Mouse (Mus musculus): Measurements from ENCODE around the gene Tedc1. TPM values are rescaled to one million over a fixed set of nuclear protein-coding genes. Genes with fewer than 3 reads are reported as not detected.
"Not testable (repeated sequence)": the region's sequence is repeated elsewhere in the genome, so short reads cannot be mapped to it uniquely, and the experiment has no call there.

Tedc1 gene
- polyA plus RNA-seq, 1 experiment from 2014 or later = 25.5 TPM

DNA sequence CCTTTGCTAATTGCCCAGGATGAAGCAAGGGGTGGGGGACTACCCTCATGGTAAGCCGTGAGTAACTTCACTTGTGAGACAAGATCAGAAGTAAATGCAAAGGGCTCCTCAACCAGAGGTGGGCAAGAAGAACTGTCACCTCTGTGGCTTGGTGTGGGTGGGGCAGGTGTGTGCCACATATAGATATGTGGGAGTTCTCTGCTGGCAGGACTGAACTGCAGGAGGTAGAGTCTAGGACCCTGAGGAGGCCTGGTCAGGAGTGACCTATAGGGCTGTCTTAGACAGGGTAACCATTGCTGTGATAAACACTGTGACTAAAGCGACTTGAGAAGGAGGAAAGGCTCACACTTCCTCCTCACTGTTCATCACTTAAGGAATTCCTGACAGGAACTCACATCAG, 37.2 kb downstream of the Tedc1 start:
- 50% methylated on average over 2 of the region's 2 CpGs for WGBS
- Histone ChIP-seq H3K27me3 (replicated peaks) (0 out of 2 replicates have a peak, but pooled peaks cover 3% of the 10 kb centered on the region), H3K27ac (no peak overlapping the region), H3K9ac (no peak overlapping the region), H3K4me1 (replicated peaks) (no peaks in the 10 kb centered on the region), H3K4me3 (replicated peaks) (no peak overlapping the region), H3K9me3 (no peaks in the 10 kb centered on the region), H3K4me2 (replicated peaks) (no peak overlapping the region), H3K36me3 (0 out of 2 replicates have a peak, but pooled peaks cover 1% of the 10 kb centered on the region)
- no peak for ATAC-seq

GRCm38 (mm10) chr12:113199132-113199531, 42.9 kb downstream of the Tedc1 start:
- WGBS = 95% methylated on average over 3 of the region's 6 CpGs
- H3K4me3 ChIP-seq (replicated peaks) = not testable (repeated sequence)

DNA sequence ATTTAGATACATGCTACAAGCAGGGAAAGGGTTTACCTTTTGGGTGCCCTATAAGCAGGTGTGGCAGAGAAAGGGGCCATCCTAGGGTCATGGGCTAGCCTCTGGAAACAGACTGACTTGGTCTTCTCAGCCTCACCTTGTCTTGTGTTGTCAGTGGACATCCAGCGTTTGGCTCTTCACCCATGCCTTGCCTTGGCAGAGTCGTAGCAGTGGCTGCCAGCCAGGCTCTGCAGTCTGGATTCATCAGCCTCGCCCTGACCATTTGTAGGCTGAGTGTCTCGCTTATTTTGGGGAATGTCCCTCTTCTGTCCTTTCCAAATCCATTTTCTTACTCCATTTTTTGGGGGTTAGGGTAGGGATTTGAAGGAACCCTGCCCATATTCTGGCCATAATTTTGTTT, 45.1 kb downstream of the Tedc1 start:
- no peaks in the 10 kb centered on the region for H3K9me3 ChIP-seq
- H3K27me3 ChIP-seq (replicated peaks) = no peaks in the 10 kb centered on the region
- H3K4me1 ChIP-seq (replicated peaks) = no peaks in the 10 kb centered on the region
- no peak overlapping the region for H3K4me2 ChIP-seq (replicated peaks)
- H3K36me3 ChIP-seq = no peaks in the 10 kb centered on the region
- ATAC-seq = no peak
- WGBS = 91% methylated on average over 4 of the region's 4 CpGs
- no peak overlapping the region for H3K9ac ChIP-seq
- no peak overlapping the region for H3K4me3 ChIP-seq (replicated peaks)
- no peak overlapping the region for H3K27ac ChIP-seq

More at GRCm38 (mm10) chr12:113199132-113199531, 42.9 kb downstream of the Tedc1 start:
- not testable (repeated sequence) for ATAC-seq; H3K27me3 ChIP-seq (replicated peaks); H3K4me1 ChIP-seq (replicated peaks); H3K27ac ChIP-seq; H3K9me3 ChIP-seq; H3K36me3 ChIP-seq; H3K4me2 ChIP-seq (replicated peaks); H3K9ac ChIP-seq

GRCm38 (mm10) chr12:113202008-113202407, 45.8 kb downstream of the Tedc1 start:
- H3K4me1 ChIP-seq (replicated peaks) = no peaks in the 10 kb centered on the region
- no peak overlapping the region for H3K4me2 ChIP-seq (replicated peaks)
- no peak overlapping the region for H3K4me3 ChIP-seq (replicated peaks)
- H3K9me3 ChIP-seq = no peaks in the 10 kb centered on the region
- no peaks in the 10 kb centered on the region for H3K36me3 ChIP-seq
- no peak overlapping the region for H3K9ac ChIP-seq
- H3K27me3 ChIP-seq (replicated peaks) = no peaks in the 10 kb centered on the region
- H3K27ac ChIP-seq = no peak overlapping the region
- ATAC-seq = no peak

GRCm38 (mm10) chr12:113203522-113203921, 47.3 kb downstream of the Tedc1 start:
- Histone ChIP-seq H3K36me3 (no peaks in the 10 kb centered on the region), H3K27ac (no peak overlapping the region), H3K27me3 (replicated peaks) (no peaks in the 10 kb centered on the region), H3K9ac (no peak overlapping the region), H3K4me1 (replicated peaks) (no peaks in the 10 kb centered on the region), H3K4me2 (replicated peaks) (no peak overlapping the region), H3K4me3 (replicated peaks) (no peak overlapping the region), H3K9me3 (no peaks in the 10 kb centered on the region)
- no peak for ATAC-seq
- 81% methylated on average over 7 of the region's 7 CpGs for WGBS

GRCm38 (mm10) chr12:113205251-113205942, 49.2 kb downstream of the Tedc1 start:
- H3K9me3 ChIP-seq = no peaks in the 10 kb centered on the region
- 86% methylated on average over 7 of the region's 7 CpGs for WGBS
- no peaks in the 10 kb centered on the region for H3K27me3 ChIP-seq (replicated peaks)
- H3K27ac ChIP-seq = no peak overlapping the region
- no peaks in the 10 kb centered on the region for H3K36me3 ChIP-seq
- no peaks in the 10 kb centered on the region for H3K4me1 ChIP-seq (replicated peaks)
- no peak for ATAC-seq
- H3K4me3 ChIP-seq (replicated peaks) = no peak overlapping the region
- no peak overlapping the region for H3K4me2 ChIP-seq (replicated peaks)
- H3K9ac ChIP-seq = no peak overlapping the region

GRCm38 (mm10) chr12:113207737-113208136, 51.5 kb downstream of the Tedc1 start:
- Histone ChIP-seq H3K27me3 (replicated peaks) (no peaks in the 10 kb centered on the region), H3K4me3 (replicated peaks) (no peak overlapping the region), H3K9ac (no peak overlapping the region), H3K9me3 (no peaks in the 10 kb centered on the region), H3K36me3 (no peaks in the 10 kb centered on the region), H3K4me2 (replicated peaks) (no peak overlapping the region), H3K4me1 (replicated peaks) (no peaks in the 10 kb centered on the region), H3K27ac (no peak overlapping the region)
- 76% methylated on average over 6 of the region's 6 CpGs for WGBS
- no peak for ATAC-seq

DNA sequence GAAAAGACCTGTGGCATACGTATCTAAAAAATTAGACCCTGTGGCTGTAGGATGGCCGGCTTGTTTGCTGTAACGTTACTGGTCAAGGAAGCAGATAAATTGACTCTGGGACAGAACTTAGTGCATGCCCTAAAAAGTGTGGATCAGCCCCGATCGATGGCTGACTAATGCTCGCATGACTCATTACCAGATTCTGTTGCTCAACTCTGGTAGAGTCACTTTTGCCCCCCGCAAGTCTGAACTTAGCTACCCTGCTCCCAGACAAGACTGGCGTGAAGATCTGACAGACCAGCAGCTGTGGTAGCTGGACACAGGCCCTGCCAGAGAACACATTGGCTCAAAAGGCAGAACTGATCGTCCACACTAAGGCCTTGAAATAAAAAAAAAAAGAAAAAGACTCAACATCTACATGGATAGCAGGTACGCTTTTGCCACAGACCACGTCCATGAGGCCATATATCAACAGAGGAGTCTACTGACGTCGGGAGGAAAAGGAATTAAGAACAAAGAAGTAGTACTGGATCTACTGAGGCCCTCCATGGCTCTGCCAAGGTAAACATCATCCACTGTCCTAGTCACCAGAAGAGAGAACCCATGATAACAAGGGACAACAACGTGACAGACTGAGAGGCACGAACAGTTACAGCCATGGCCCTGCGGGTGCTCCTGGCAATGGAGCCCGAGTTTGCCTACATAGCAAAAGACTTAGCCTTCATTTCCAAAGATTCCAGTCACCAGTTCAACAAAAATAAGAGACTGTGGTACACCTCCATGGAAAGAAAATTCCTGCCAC, 54.6 kb downstream of the Tedc1 start:
- no peaks in the 10 kb centered on the region for H3K9me3 ChIP-seq
- no peak overlapping the region for H3K9ac ChIP-seq
- H3K27ac ChIP-seq = no peak overlapping the region
- H3K4me2 ChIP-seq (replicated peaks) = no peak overlapping the region
- no peak overlapping the region for H3K4me3 ChIP-seq (replicated peaks)
- WGBS = 83% methylated on average over 17 of the region's 17 CpGs
- no peaks in the 10 kb centered on the region for H3K27me3 ChIP-seq (replicated peaks)
- ATAC-seq = no peak
- no peaks in the 10 kb centered on the region for H3K36me3 ChIP-seq
- H3K4me1 ChIP-seq (replicated peaks) = no peaks in the 10 kb centered on the region

DNA sequence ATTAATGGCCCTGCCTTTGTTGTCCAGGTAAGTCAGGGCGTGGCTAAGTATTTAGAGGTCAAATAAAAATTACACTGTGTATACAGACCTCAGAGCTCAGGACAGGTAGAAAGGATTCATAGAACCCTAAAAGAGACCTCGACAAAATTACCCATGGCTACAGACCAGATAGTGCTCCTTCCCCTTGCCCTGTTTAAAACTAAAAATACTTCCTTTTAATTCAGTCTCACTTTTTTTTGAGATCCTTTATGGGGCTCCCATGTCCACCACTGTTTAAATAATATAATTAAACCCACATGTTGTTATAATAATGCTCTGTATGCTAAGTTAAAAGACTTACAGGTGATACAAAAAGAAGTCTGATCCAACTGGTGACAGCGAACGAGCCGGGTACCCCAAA, 55.6 kb downstream of the Tedc1 start:
- H3K4me1 ChIP-seq (replicated peaks) = no peaks in the 10 kb centered on the region
- H3K9me3 ChIP-seq = no peaks in the 10 kb centered on the region
- no peaks in the 10 kb centered on the region for H3K36me3 ChIP-seq
- no peak for ATAC-seq
- no peak overlapping the region for H3K4me3 ChIP-seq (replicated peaks)
- H3K27me3 ChIP-seq (replicated peaks) = no peaks in the 10 kb centered on the region
- H3K4me2 ChIP-seq (replicated peaks) = no peak overlapping the region
- H3K27ac ChIP-seq = no peak overlapping the region
- 87% methylated on average over 5 of the region's 5 CpGs for WGBS
- H3K9ac ChIP-seq = no peak overlapping the region

- ATAC-seq = no peak
Observed at GRCm38 (mm10) chr12:113212326-113212924, 56.2 kb downstream of the Tedc1 start.

DNA sequence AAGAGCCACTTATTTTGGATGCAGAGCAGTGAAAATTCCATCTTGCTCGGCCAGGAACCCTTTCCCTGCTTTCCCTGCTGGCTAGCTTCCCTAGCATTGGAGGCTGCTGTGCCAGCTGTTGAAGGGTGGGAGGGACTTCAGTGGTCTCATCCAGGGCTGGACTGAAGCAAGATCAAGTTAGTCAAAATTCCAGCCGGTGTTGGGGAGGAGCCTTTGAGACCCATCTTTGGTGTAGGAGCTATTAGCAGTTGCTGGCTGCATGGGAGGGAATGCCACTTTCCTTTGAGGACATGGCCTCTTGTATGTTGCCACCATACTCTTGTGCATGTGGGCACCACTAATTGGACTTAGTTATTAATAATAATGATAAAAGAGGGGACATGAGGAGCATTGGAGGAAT, 57.0 kb downstream of the Tedc1 start:
- Histone ChIP-seq H3K9ac (no peak overlapping the region), H3K4me2 (replicated peaks) (no peak overlapping the region), H3K27me3 (replicated peaks) (no peaks in the 10 kb centered on the region), H3K4me3 (replicated peaks) (no peak overlapping the region), H3K4me1 (replicated peaks) (no peaks in the 10 kb centered on the region), H3K27ac (no peak overlapping the region), H3K9me3 (no peaks in the 10 kb centered on the region), H3K36me3 (no peaks in the 10 kb centered on the region)
- ATAC-seq = no peak
- WGBS = 64% methylated on average over 2 of the region's 2 CpGs

More at GRCm38 (mm10) chr12:113212326-113212924, 56.2 kb downstream of the Tedc1 start:
- WGBS = 89% methylated on average over 10 of the region's 10 CpGs
- H3K9me3 ChIP-seq = no peaks in the 10 kb centered on the region
- H3K4me2 ChIP-seq (replicated peaks) = no peak overlapping the region
- H3K9ac ChIP-seq = no peak overlapping the region
- no peak overlapping the region for H3K4me3 ChIP-seq (replicated peaks)
- H3K27me3 ChIP-seq (replicated peaks) = no peaks in the 10 kb centered on the region
- H3K4me1 ChIP-seq (replicated peaks) = no peaks in the 10 kb centered on the region
- no peaks in the 10 kb centered on the region for H3K36me3 ChIP-seq
- no peak overlapping the region for H3K27ac ChIP-seq

GRCm38 (mm10) chr12:113214072-113214808, 58.0 kb downstream of the Tedc1 start:
- Histone ChIP-seq H3K4me2 (replicated peaks) (no peak overlapping the region), H3K9ac (no peak overlapping the region), H3K4me3 (replicated peaks) (no peak overlapping the region), H3K36me3 (no peaks in the 10 kb centered on the region), H3K9me3 (no peaks in the 10 kb centered on the region), H3K4me1 (replicated peaks) (no peaks in the 10 kb centered on the region), H3K27me3 (replicated peaks) (no peaks in the 10 kb centered on the region), H3K27ac (no peak overlapping the region)
- ATAC-seq = no peak
- WGBS = 84% methylated on average over 25 of the region's 25 CpGs
